Mouse (Mus musculus) induced T-regulatory cell, adult 2 months (primary cell): Measurements from ENCODE around the gene Stip1.
"Not testable (repeated sequence)": the region's sequence is repeated elsewhere in the genome, so short reads cannot be mapped to it uniquely, and the experiment has no call there.

Source experiments
- DNase-seq: peaks from one replicate; pipeline ENCODE4 v3.0.0-alpha.2; 2012; ENCODE audit warnings: low read depth

The Stip1 gene

GRCm38 (mm10) chr19:7039841-7040636 is at the start of gene Stip1:
Gene Stip1, minus strand, starts transcription at chr19:7039967.
- DNase-seq: peak; percentile 100

- no peak for DNase-seq
These were observed 49.3 kb upstream of the Stip1 start for GRCm38 (mm10) chr19:7089050-7089449.

- DNase-seq: no peak
These were observed 48.8 kb upstream of the Stip1 start for GRCm38 (mm10) chr19:7088558-7088957.

DNA sequence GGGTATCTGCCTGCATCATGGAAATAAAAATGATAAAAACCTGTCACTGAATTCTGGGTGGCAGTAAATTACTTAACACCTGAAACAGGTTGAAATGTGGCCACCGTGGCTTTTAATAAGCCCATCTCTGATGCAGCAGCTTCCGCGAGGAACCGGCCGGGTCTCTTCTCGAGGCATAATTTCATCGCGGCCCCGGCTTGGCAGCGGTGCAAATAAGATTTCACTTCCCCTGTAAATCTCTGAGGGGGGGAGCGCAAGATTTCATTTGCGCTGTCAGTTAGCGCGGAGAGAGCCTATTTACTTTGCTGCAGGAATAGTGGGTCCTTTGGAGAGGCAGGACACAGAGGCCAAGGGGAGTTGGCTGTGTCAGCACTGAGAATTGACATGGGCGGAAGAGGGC is 45.0 kb upstream of the Stip1 start:
- no peak for DNase-seq

GRCm38 (mm10) chr19:7083035-7083794 is 43.4 kb upstream of the Stip1 start:
- DNase-seq: no peak

- no peak for DNase-seq
These were observed 41.9 kb upstream of the Stip1 start for GRCm38 (mm10) chr19:7081516-7082266.

GRCm38 (mm10) chr19:7078271-7078670 is 38.5 kb upstream of the Stip1 start:
- DNase-seq: no peak

DNA sequence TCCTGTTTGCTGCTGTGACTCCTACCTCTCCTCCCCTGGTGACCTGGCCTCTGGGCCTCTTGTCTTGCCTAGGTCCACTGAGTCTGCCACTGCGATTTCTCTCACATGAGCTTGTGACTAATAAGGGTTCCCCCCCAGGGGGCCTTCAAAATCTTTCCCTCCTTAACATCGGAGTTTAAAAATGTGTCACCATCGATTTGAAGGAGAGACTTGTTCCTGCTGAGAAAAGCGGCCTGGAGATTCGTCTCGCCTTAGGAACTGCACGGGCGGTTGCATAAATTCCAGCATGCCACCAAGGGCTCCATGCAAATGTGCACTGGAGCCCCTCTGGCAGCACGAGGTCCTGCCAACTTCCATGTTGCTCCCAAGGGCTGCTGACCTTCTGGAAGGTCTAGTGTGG is 37.9 kb upstream of the Stip1 start:
- no peak for DNase-seq

GRCm38 (mm10) chr19:7075336-7075735 is 35.6 kb upstream of the Stip1 start:
- not testable (repeated sequence) for DNase-seq

DNA sequence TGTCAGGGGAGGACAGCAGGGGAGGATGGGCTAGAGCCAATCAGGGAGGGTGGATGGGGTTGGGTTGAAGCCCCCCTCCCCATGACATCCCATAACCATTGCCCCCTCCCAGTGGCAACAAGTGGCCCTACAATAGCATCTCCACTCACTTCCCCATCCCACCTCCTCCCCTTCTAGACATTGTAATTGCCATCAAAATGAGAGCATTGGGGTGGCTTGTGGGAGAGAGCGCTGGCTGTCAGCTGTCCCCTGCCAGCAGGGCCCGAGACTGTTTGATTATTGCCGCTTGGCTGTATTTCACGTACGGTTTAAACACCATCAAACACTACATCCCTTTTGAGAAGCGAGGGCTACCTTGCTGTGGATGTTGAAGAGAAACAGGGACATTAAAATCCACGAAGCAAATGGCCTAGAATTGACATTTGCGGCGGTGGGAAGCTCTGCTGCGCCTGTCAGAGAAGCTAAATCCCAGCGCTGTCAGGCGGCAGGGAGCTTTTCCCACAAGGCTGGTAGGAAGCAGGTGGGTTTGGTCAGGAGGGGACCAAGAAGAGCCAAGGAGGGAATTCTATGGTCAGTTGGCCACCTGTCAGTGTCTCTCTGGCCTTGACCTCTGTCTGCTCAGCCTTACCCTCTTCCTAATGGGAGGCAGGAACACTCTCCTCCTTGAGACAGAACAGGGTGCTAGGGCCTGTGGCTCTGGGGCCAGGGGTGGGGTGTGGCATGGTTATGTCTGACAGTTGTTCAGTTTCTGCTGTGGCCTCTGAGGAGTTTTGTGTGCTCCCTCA is 34.4 kb upstream of the Stip1 start:
- no peak for DNase-seq

- DNase-seq: no peak
These were observed 32.5 kb upstream of the Stip1 start for GRCm38 (mm10) chr19:7072221-7072620.

GRCm38 (mm10) chr19:7070775-7071174 is 31.0 kb upstream of the Stip1 start:
- no peak for DNase-seq

DNA sequence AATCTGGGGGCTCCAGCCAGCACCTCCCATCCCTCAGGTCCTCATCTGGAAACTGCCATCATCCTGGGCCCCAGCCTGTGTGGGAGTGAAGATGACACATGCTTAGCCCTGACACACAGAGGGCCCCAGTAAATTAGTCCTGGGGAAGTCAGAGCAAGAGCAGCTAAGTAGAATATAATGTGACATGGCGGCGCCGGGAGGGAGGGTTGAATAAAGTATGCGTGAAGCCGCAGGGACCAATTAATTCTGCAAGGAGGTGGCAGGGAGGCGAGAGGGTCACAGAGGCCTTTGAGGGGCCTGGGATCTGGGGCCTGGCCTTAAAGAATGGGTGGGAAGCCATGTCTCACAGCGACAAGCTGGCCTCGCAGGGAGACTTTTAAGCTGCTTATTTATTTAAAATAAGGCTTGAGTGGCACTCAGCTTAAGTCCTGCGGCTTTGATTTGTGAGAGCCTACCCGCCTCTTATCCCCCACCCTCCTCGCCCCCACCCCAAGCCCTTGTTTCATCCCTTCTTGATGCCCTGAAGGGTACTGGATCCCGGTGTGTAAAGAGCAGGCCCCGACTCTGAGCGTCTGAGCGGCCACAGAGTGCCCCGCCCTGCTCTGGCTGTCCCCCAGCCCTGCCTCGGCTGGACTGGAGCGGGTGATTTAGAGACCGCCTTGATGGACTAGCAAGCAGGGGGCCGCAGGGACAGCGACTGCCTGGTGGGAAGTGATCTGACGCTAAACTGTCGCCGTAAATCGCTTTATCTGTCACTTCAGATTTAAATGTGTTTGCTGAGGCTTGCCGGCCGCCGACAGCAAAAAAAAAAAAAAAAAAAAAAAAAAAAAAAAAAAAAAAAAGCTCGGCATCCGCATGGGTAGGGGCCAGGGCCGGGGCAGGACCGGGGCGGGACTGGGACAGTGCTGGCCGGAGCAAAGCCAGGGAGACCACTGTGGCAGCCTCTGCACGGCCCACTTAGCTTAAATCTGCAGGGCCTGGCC is 30.3 kb upstream of the Stip1 start:
- DNase-seq: no peak

DNA sequence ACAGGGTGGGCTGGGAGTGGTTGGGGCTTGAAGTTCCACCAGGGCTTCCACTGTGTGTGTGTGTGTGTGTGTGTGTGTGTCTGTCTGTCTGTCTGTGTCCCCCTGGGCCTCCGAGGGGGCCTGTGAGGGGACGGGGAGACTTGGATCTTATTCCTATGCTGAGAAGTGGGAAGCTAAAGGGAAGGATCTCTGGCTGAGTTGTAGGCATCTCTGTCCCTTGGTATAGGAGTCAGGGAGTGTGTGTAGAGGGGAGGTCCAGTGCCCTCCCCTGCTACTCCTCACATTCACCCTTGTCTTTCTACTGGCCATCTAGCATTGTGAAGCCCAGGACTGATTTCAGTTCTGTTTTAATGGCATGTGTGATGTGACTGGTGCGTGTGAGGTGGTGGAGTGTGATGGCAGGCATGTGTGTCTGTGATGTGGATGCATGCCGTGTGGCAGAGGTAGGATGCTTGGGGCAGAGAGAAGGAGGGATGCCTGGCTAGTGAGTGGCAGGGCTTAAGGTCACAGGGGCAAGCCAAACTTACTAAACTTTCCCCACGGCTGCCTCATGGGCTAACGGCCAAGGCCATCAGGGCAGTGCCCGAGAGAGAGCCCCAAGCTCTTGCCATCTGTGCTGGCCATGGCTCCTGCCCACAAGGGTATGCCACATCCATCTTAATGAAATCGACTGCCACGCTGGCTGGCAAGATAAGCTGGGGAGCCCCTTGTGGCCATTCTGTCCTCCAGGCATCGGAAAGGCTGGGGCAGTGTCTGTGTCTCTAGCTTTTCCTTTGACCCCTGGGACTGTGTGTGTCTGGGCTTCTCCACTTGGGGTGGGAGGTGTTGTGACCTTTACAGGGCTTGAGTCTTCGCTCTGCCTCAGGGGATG is 29.1 kb upstream of the Stip1 start:
- no peak for DNase-seq

GRCm38 (mm10) chr19:7068136-7068535 is 28.4 kb upstream of the Stip1 start:
- DNase-seq: peak; percentile 82

- DNase-seq: no peak
These were observed 27.7 kb upstream of the Stip1 start for GRCm38 (mm10) chr19:7067344-7068050.

- DNase-seq: no peak
These were observed 27.1 kb upstream of the Stip1 start for GRCm38 (mm10) chr19:7066828-7067342.

GRCm38 (mm10) chr19:7066034-7066827 is 26.5 kb upstream of the Stip1 start:
- DNase-seq: peak; percentile 57
